Mouse (Mus musculus) retina, postnatal 1 day (tissue): ENCODE results near the gene Nrp1.

Source experiments
- DNase-seq: peaks from one replicate; pipeline ENCODE4 v3.0.0-alpha.2; 2012

Nrp1 gene

DNA sequence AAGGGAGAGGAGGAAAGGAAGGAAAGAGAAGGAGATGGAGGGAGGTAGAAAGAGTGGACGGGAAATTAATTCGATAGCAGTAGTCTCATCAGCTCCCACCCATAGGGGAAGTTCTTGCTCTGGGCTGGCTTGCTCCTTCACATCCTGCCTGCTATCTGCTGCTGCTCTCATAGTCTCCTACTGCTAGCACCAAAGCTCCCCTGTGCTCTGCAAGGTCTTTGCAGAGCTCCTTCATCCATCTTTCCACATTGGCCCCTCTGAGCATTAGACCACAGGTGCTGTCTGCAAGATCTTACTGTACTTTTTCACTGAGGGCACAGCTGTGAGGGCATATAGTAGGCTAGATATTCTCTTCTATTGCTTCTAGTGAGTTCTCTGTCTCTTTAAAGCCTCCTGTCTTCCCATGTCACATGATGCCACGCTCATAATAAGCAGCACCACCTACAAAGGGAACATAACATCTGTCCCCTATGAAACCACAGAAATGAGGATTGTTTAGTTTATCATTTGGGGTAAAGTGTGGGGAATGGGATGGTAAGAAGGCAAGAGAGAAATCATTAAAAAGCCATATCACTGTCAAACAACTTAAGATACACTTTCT, 158.5 kb downstream of the Nrp1 start:
- no peak for DNase-seq

GRCm38 (mm10) chr8:128517546-128518102, 159.2 kb downstream of the Nrp1 start:
- no peak for DNase-seq

DNA sequence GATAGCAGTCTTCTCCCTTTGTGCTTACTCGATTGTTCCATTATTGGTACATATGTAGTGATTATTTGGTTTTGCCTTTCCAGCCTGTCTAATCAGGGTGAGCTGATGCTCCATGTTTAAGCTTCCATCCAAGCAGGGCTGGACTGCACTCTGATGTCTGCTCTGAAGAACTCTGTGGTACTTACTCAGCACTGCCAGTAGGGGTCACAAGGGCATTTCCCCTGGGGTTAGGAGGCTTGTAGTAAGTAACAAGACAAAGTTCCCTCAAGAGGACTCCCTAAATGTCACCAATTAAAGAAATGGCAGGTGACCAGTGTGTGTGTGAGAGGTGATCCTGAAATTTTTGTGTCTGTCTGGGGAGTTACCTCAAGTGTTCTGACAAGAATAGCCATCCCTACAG, 161.0 kb downstream of the Nrp1 start:
- DNase-seq: peak; percentile 40

DNA sequence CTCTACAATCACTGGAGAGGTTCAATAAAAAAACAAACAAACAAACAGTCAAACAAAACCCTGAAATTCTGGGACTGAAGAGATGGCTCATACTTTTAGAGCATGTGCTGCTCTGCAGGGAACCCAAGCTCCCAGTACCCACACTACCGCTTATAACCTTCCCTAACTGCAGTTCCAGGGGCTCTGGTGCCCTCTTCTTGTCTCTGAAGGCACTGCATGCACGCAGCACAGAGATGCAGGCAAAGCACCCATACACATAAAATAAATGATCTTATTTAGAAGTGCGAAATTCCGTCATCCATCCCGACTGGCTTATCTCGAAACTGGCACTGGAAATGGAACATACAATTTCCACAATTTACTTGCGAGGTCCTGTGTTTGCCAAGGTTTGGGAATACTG, 165.4 kb downstream of the Nrp1 start:
- peak; percentile 27 for DNase-seq

DNA sequence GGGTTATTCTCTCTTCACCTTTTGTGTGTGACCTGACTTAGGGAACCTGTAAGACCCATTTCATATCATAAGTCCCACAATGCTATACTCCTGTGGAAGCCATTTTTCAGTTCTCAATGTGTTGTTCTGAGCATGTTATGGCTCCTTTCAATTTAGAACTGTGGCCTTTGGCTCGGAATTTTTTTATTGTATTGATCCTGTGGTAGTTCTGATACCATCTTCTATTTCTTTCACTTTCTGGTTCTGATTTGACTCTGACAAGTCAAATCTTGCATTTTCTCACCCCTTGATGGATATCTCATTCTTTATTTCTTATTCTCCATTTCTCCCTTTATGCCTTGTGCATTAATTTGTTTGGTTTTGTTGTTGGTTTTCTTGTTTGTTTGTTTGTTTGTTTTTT, 167.5 kb downstream of the Nrp1 start:
- DNase-seq: no peak

GRCm38 (mm10) chr8:128528591-128529383, 170.4 kb downstream of the Nrp1 start:
- peak; percentile 93 for DNase-seq

GRCm38 (mm10) chr8:128534442-128534871, 176.1 kb downstream of the Nrp1 start:
- no peak for DNase-seq

- no peak for DNase-seq
These were observed 177.3 kb downstream of the Nrp1 start for GRCm38 (mm10) chr8:128535685-128536084.

DNA sequence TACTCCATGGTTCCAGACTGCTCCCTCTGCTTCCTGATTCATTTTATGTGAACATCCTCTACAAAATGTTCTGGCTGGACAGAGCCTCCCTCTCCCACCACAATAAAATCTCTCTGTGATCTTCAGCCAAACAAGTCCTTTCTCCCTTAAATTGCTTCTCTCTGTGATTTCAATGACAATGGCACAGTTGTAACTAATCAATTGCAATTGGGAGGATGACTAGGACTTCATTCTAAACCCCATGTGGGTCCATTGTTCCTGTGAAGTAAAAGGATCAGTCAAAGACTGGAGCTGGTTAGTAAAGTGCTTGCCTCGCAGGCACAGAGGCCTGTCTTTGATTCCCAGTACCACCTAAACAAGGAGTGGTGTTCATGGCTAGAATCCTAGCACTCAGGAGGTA, 180.0 kb downstream of the Nrp1 start:
- no peak for DNase-seq

GRCm38 (mm10) chr8:128541355-128542090, 183.1 kb downstream of the Nrp1 start:
- DNase-seq: peak; percentile 40

DNA sequence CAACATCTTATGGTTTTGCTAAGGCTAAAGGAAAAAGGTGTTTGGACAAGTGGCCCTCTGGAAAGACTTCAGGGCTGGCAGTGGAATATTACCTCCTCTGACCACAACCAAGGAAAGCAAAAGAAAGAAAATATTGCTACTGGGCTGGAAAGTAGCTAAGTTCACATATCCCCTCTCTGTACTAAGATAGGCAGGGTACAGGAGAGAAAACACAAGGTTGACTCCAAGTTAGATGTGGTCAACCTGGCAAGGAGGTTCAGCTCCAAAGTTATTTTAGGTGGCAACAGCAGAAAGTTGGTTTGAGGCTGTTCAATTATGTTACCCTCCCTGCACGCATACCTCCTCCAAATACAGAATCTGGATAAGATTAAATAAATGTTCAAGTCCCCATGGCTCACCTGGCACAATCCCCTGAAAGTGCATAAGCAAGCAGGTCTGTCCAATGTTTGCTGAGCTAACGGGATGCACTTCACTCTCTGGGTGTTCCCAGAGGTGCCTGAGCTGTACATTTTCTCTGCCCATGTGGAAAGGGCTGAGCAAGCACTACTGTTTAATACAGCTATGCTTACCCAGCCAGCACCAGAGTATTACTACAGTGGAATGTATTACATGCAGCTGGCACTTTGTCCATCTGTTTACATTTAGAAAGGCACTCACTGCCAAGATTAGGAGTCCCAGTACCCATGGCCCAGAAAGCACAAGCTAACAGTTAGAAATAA, 185.9 kb downstream of the Nrp1 start:
- DNase-seq: no peak

- no peak for DNase-seq
These were observed 187.9 kb downstream of the Nrp1 start for GRCm38 (mm10) chr8:128546287-128546686.

GRCm38 (mm10) chr8:128547361-128547760, 189.0 kb downstream of the Nrp1 start:
- no peak for DNase-seq

GRCm38 (mm10) chr8:128549738-128550137, 191.3 kb downstream of the Nrp1 start:
- no peak for DNase-seq

DNA sequence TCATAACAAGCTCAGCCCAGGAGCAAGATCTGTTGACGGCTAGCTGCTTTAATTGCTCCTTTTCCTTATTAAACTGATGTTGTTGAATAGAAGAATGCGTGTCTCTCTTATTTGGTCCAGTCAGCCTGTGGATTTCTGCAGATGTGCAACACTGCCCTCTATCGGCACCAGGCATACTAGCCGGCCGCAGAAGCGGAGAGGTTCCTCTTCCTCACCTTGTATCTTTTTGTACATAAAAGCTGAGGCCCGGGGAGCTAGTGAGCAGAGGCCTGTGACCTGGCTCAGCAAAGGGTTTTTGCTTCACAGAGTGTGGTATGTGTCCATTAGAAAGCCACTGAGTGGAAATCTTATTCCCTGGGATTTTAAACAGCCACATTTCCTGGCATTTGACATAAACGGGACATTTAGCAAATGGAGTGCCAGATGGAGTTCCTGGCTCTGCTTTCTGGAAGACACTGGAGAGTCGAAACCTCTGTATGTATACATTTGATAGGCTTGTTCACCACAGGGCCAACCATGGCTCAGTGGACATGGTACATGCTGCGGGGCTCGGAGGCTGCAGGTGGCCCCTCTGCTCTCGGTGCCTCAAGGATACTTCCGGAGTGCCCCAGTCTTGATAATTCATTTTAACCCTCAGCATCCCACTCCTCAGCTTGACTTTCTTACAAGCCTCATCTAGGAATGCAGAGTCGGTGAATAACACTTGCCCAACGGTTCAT, 193.2 kb downstream of the Nrp1 start:
- DNase-seq: peak; percentile 75
